Mouse (Mus musculus) gastrocnemius, postnatal 25 days (tissue): Measurements from ENCODE around the gene Klhl26. TPM values are rescaled to one million over a fixed set of nuclear protein-coding genes. Genes with fewer than 3 reads are reported as not detected.
A peak's percentile ranks its signal among the peaks of the same experiment; 100 is the strongest.
"Not testable (repeated sequence)": the region's sequence is repeated elsewhere in the genome, so short reads cannot be mapped to it uniquely, and the experiment has no call there.

Source experiments
- DNase-seq: peaks from one replicate; pipeline ENCODE4 v3.0.0; 2022
- long read RNA-seq, 2 experiments: library from polyadenylated mRNA; stranded (forward); transcript quantifications; one replicate each; pipeline ENCODE4 v2.0.0; 2021
- total RNA-seq, 2 experiments: library from RNA; stranded (reverse); gene quantifications; 1 replicate in 1 of 2; 2 replicates in 1 of 2; pipeline ENCODE4 v1.2.3; 2021

Gene Klhl26
- 1 to 10 TPM; 4.9 to 6.1 TPM for total RNA-seq
- long read RNA-seq, experiment 1, partial matches to known transcripts, result 0 of 16 reads
- long read RNA-seq, experiment 1, other reads (novel, unspliced or antisense), result 12 of 16 reads
- long read RNA-seq, experiment 2, transcript Klhl26-201 (3 exons, 2,991 nt), result major isoform, 5 of 20 reads
- long read RNA-seq, experiment 2, partial matches to known transcripts, result 0 of 20 reads
- long read RNA-seq, experiment 2, other reads (novel, unspliced or antisense), result 11 of 20 reads

- peak; percentile 94 for DNase-seq
Observed at GRCm38 (mm10) chr8:70476333-70477268, at the start of gene Klhl26. Klhl26 (minus strand) TSS chr8:70476968.

GRCm38 (mm10) chr8:70522592-70523403, 46.0 kb upstream of the Klhl26 start:
- peak; percentile 95 for DNase-seq

GRCm38 (mm10) chr8:70519606-70520005, 42.8 kb upstream of the Klhl26 start:
- DNase-seq, result no peak

GRCm38 (mm10) chr8:70519043-70519442, 42.3 kb upstream of the Klhl26 start:
- no peak for DNase-seq

GRCm38 (mm10) chr8:70517940-70518643, 41.3 kb upstream of the Klhl26 start:
- no peak for DNase-seq

GRCm38 (mm10) chr8:70513441-70513840, 36.7 kb upstream of the Klhl26 start:
- DNase-seq, result no peak

- DNase-seq, result no peak
Observed at GRCm38 (mm10) chr8:70512253-70512903, 35.6 kb upstream of the Klhl26 start.

GRCm38 (mm10) chr8:70511770-70512169, 35.0 kb upstream of the Klhl26 start:
- no peak for DNase-seq

GRCm38 (mm10) chr8:70511174-70511573, 34.4 kb upstream of the Klhl26 start:
- DNase-seq, result not testable (repeated sequence)

- DNase-seq, result peak; percentile 95
Observed at GRCm38 (mm10) chr8:70510228-70510915, 33.6 kb upstream of the Klhl26 start, which contains the start of gene Uba52. Uba52 (minus strand) TSS chr8:70510801.

- DNase-seq, result no peak
Observed at GRCm38 (mm10) chr8:70509281-70509952, 32.6 kb upstream of the Klhl26 start.

GRCm38 (mm10) chr8:70507027-70507393, 30.2 kb upstream of the Klhl26 start:
- no peak for DNase-seq

GRCm38 (mm10) chr8:70506328-70507026, 29.7 kb upstream of the Klhl26 start, which contains the start of gene Rex1bd:
Rex1bd (minus strand) TSS chr8:70506752.
- peak; percentile 94 for DNase-seq

GRCm38 (mm10) chr8:70505698-70506327, 29.0 kb upstream of the Klhl26 start:
- DNase-seq, result no peak

- DNase-seq, result peak; percentile 57
Observed at GRCm38 (mm10) chr8:70504851-70505250, 28.1 kb upstream of the Klhl26 start.

- peak; percentile 73 for DNase-seq
Observed at GRCm38 (mm10) chr8:70504291-70504716, 27.5 kb upstream of the Klhl26 start.

GRCm38 (mm10) chr8:70503062-70503750, 26.4 kb upstream of the Klhl26 start:
- DNase-seq, result peak; percentile 62

GRCm38 (mm10) chr8:70502540-70502939, 25.8 kb upstream of the Klhl26 start:
- no peak for DNase-seq
